Mouse (Mus musculus) testis, adult 2 months (tissue): ENCODE results near the gene Cdk7. TPM values are rescaled to one million over a fixed set of nuclear protein-coding genes. Genes with fewer than 3 reads are reported as not detected.
"Not testable (repeated sequence)": the region's sequence is repeated elsewhere in the genome, so short reads cannot be mapped to it uniquely, and the experiment has no call there.

Source experiments
- H3K27ac ChIP-seq: fragments of 200-500 bp; 2 replicates; pipeline ENCODE4 v1.5.1; 2012; ENCODE audit warnings: low read depth, low read length; ENCODE audit not compliant: control insufficient read depth, insufficient read depth
- H3K27me3 ChIP-seq: fragments of 200-500 bp; 2 replicates; pipeline ENCODE4 v1.6.1; 2012; ENCODE audit warnings: mild to moderate bottlenecking, low read length, moderate library complexity; ENCODE audit not compliant: control insufficient read depth, insufficient read depth
- H3K36me3 ChIP-seq: fragments of 200-500 bp; 2 replicates; pipeline ENCODE4 v1.6.1; 2012; ENCODE audit warnings: mild to moderate bottlenecking, low read length; ENCODE audit not compliant: control insufficient read depth, insufficient read depth
- H3K4me1 ChIP-seq: fragments of 200-500 bp; 2 replicates; pipeline ENCODE4 v1.6.1; 2012; ENCODE audit warnings: low read length; ENCODE audit not compliant: control insufficient read depth, insufficient read depth
- H3K4me3 ChIP-seq: fragments of 200-500 bp; 2 replicates; pipeline ENCODE4 v1.5.1; 2012; ENCODE audit warnings: low read depth, mild to moderate bottlenecking, low read length, moderate library complexity, mixed read lengths; ENCODE audit not compliant: control insufficient read depth
- CTCF ChIP-seq: fragments of 200-500 bp; IDR thresholded peaks from 2 replicates; pipeline ENCODE4 v1.5.1; 2012; ENCODE audit warnings: low read depth, mild to moderate bottlenecking, inconsistent platforms, low read length, moderate library complexity; ENCODE audit not compliant: control insufficient read depth, insufficient read depth, insufficient replicate concordance
- POLR2A ChIP-seq: fragments of 200-500 bp; IDR thresholded peaks from 2 replicates; pipeline ENCODE4 v1.6.1; 2012; ENCODE audit warnings: low read depth, mild to moderate bottlenecking, inconsistent platforms, low read length, moderate library complexity; ENCODE audit not compliant: control insufficient read depth
- polyA plus RNA-seq: library from polyadenylated mRNA; depleted of rRNA; stranded (reverse); fragments of >200 nt; gene quantifications from 2 replicates; pipeline ENCODE4 v1.2.3, GENCODE M21; 2012

Gene Cdk7
- polyA plus RNA-seq, 1 experiment = 11.8 TPM

- H3K36me3 ChIP-seq = no peaks in the 10 kb centered on the region
- H3K27me3 ChIP-seq = no peaks in the 10 kb centered on the region
- TF ChIP-seq CTCF (0 out of 2 replicates have a peak, but pooled peaks have one; percentile 1), POLR2A (peak; percentile 56)
- H3K4me3 ChIP-seq = peak within 1 kb of the TSS; percentile 100
- H3K27ac ChIP-seq = peak within 1 kb of the TSS; percentile 96
- H3K4me1 ChIP-seq = no peaks in the 10 kb centered on the region
These were observed 13.5 kb upstream of the Cdk7 start, which contains the start of gene Mrps36 for GRCm38 (mm10) chr13:100744036-100744744. Gene Mrps36 (minus strand): TSS chr13:100744659.

- Histone ChIP-seq H3K36me3 (no peaks in the 10 kb centered on the region), H3K4me3 (peak overlapping the region; percentile 100), H3K27me3 (no peaks in the 10 kb centered on the region), H3K27ac (no peak overlapping the region), H3K4me1 (no peaks in the 10 kb centered on the region)
- TF ChIP-seq POLR2A (no peak), CTCF (no peak)
These were observed 12.8 kb upstream of the Cdk7 start for GRCm38 (mm10) chr13:100743346-100744035.

GRCm38 (mm10) chr13:100742831-100743230, 12.1 kb upstream of the Cdk7 start:
- H3K27ac ChIP-seq = no peak overlapping the region
- H3K36me3 ChIP-seq = no peaks in the 10 kb centered on the region
- H3K27me3 ChIP-seq = no peaks in the 10 kb centered on the region
- no peaks in the 10 kb centered on the region for H3K4me1 ChIP-seq
- peak overlapping the region; percentile 60 for H3K4me3 ChIP-seq
- TF ChIP-seq POLR2A = no peak
- no peak for TF ChIP-seq CTCF

DNA sequence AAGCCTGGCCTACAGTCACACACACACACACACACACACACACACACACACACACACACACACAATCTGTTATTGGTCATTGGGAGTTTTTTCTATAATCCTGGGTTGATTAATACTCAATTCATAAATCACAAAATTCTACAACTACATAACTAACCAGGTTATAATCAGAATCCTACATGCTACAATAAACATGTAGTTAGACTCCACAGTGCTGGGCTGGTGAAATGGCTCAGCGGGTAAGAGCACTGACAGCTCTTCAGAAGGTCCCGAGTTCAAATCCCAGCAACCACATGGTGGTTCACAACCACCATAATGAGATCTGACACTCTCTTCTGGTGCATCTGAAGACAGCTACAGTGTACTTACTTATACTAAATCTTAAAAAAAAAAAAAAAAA, 2.0 kb upstream of the Cdk7 start:
- no peak overlapping the region for H3K4me3 ChIP-seq
- no peaks in the 10 kb centered on the region for H3K4me1 ChIP-seq
- TF ChIP-seq CTCF = no peak
- no peak for TF ChIP-seq POLR2A
- H3K36me3 ChIP-seq = no peaks in the 10 kb centered on the region; the same call in 1 of the 2 replicates
- no peaks in the 10 kb centered on the region for H3K27me3 ChIP-seq
- H3K27ac ChIP-seq = no peak overlapping the region

GRCm38 (mm10) chr13:100731462-100732046, 815 bp upstream of the Cdk7 start:
- not testable (repeated sequence) for H3K27ac ChIP-seq, H3K4me3 ChIP-seq, H3K36me3 ChIP-seq, H3K4me1 ChIP-seq, H3K27me3 ChIP-seq

DNA sequence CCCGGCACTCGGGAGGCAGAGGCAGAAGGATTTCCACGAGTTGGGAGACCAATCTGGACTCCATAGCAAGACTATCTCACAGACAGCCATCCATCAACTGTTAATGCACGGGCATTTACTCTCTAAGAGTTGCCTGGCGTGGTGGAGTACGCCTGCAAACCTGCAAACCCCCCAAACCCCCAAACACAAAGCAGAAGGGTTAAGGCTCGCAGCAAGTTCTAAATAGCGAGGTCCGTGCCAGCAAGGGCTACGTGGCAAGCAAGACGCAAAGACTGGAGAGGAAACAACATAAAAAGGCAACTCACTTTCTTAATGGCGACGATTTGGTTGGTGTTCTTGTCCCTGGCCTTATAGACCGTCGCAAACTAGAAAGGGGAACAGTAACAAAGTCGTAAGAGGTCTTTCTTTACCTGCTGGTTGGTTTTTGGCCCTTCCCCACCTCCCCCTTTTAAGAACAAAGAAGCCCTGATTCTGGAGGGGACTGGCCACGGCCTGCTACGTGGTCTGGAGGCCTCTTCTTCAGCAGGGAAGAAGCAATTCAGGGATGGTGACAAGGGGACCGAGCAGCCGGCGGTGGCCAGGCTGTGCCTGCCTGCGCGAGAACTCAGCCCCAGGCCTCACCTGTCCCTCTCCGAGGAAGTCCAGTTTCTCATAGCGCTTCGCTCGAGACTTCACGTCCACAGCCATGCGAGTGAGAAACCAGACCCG, 432 bp downstream of the Cdk7 start:
- Histone ChIP-seq H3K36me3 (no peaks in the 10 kb centered on the region; the same call in 1 of the 2 replicates), H3K27me3 (no peaks in the 10 kb centered on the region), H3K4me1 (no peaks in the 10 kb centered on the region), H3K27ac (peak overlapping the region; percentile 92), H3K4me3 (peak overlapping the region; percentile 93)
- TF ChIP-seq POLR2A = no peak
- TF ChIP-seq CTCF = no peak

GRCm38 (mm10) chr13:100728530-100728929, 2.2 kb downstream of the Cdk7 start:
- H3K27me3 ChIP-seq, H3K4me3 ChIP-seq, H3K27ac ChIP-seq, H3K36me3 ChIP-seq, H3K4me1 ChIP-seq: not testable (repeated sequence)
